Mouse (Mus musculus): ENCODE measurements around the gene Slc2a5. TPM values are rescaled to one million over a fixed set of nuclear protein-coding genes. Genes with fewer than 3 reads are reported as not detected.

Gene Slc2a5
- polyA plus RNA-seq, 1 experiment from 2014 or later = 0.76 TPM

DNA sequence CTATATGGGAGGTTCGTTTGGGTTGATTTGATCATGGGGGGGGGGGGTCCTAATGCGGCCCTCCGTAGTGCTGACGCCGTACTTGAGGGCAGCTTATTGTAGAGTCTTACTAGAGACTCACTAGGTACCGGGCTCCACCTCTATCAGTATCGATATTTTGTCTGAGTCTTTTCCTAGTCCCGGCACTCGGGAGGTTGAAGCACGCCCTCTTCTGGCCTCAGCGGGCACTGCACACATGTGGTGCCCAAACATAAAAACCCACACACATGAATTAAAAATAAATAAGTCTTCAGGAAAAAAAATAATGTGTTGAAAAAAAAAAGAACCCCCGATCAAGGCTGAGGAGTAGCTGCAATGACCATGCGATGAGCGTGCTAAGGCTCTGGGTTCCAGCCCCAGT, 54.9 kb downstream of the Slc2a5 start:
- Histone ChIP-seq H3K9ac (no peak overlapping the region), H3K4me2 (no peak overlapping the region), H3K4me1 (peaks cover 19% of the 10 kb centered on the region), H3K36me3 (no peaks in the 10 kb centered on the region), H3K4me3 (no peak overlapping the region), H3K9me3 (no peaks in the 10 kb centered on the region), H3K27me3 (no peaks in the 10 kb centered on the region), H3K27ac (no peak overlapping the region)
- WGBS = 92% methylated on average over 14 of the region's 14 CpGs
- no peak for ATAC-seq (ENCODE audit: insufficient number of reproducible peaks, insufficient read depth, low FRiP score, low TSS enrichment, low read depth)

- Histone ChIP-seq H3K27me3 (no peaks in the 10 kb centered on the region), H3K27ac (no peak overlapping the region), H3K9ac (no peak overlapping the region), H3K36me3 (no peaks in the 10 kb centered on the region), H3K4me1 (peaks cover 19% of the 10 kb centered on the region), H3K4me3 (no peak overlapping the region), H3K4me2 (peak overlapping the region; percentile 42), H3K9me3 (no peaks in the 10 kb centered on the region)
- no peak for ATAC-seq (ENCODE audit: insufficient number of reproducible peaks, insufficient read depth, low FRiP score, low TSS enrichment, low read depth)
- WGBS = 6% methylated on average over 7 of the region's 7 CpGs
Measured at GRCm38 (mm10) chr4:150176535-150176934, 57.5 kb downstream of the Slc2a5 start.

- no peaks in the 10 kb centered on the region for H3K9me3 ChIP-seq
- no peak overlapping the region for H3K4me2 ChIP-seq
- H3K9ac ChIP-seq = no peak overlapping the region
- no peak overlapping the region for H3K27ac ChIP-seq
- 40% methylated on average over 8 of the region's 8 CpGs for whole genome bisulfite sequencing
- peaks cover 19% of the 10 kb centered on the region for H3K4me1 ChIP-seq
- ATAC-seq (ENCODE audit: insufficient number of reproducible peaks, insufficient read depth, low FRiP score, low TSS enrichment, low read depth) = no peak
- H3K27me3 ChIP-seq = no peaks in the 10 kb centered on the region
- H3K4me3 ChIP-seq = no peak overlapping the region
- H3K36me3 ChIP-seq = no peaks in the 10 kb centered on the region
Measured at GRCm38 (mm10) chr4:150177122-150177521, 58.0 kb downstream of the Slc2a5 start.

DNA sequence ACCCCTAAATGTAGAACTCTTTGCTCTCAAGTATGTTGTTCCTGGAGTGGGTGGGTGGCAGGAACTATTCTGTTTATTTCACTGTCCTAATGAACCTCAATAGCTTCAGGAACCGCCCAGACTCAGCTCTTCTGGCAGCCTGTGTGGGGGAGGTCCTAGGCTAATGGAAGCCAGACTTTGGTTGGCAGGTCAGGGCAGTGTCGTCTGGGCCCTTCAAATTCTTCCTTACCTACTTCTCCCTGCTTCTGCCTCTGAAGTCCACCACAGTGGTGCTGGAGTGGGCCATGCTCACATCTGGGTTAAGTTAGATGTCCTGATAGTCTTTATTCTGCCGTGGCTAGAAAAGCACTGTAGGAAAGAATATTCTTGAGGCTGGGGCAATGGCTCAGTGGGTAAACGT, 59.0 kb downstream of the Slc2a5 start:
- Histone ChIP-seq H3K4me3 (no peak overlapping the region), H3K9ac (no peak overlapping the region), H3K4me2 (no peak overlapping the region), H3K9me3 (no peaks in the 10 kb centered on the region), H3K4me1 (peaks cover 19% of the 10 kb centered on the region), H3K27me3 (no peaks in the 10 kb centered on the region), H3K36me3 (no peaks in the 10 kb centered on the region), H3K27ac (peak overlapping the region; percentile 51)
- no peak for ATAC-seq (ENCODE audit: insufficient number of reproducible peaks, insufficient read depth, low FRiP score, low TSS enrichment, low read depth)
- whole genome bisulfite sequencing = 18% methylated on average over 4 of the region's 4 CpGs

DNA sequence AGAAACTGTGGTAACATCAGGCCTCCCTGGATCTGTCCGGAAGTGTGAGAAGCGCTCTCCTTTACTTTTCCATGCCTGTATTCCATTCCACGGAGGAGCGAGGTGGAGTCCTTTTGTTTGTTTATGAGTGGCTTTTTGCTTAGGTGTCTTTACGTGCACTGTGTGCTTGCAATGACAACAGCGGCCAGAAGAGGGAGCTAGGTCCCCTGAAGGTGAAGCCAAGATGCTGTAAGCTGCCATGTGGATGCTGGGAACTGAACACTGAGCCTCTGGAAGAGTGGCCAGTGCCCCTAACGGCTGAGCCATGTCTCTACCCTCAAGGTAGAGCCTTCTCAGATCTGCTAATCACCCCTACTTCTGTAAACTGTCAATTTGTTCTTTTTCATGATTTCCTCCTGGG, 62.2 kb downstream of the Slc2a5 start:
- ATAC-seq (ENCODE audit: insufficient number of reproducible peaks, insufficient read depth, low FRiP score, low TSS enrichment, low read depth) = no peak
- H3K4me3 ChIP-seq = no peak overlapping the region
- H3K27me3 ChIP-seq = no peaks in the 10 kb centered on the region
- H3K4me1 ChIP-seq = peaks cover 19% of the 10 kb centered on the region
- no peaks in the 10 kb centered on the region for H3K36me3 ChIP-seq
- no peaks in the 10 kb centered on the region for H3K9me3 ChIP-seq
- no peak overlapping the region for H3K9ac ChIP-seq
- 89% methylated on average over 7 of the region's 7 CpGs for WGBS
- no peak overlapping the region for H3K27ac ChIP-seq
- H3K4me2 ChIP-seq = no peak overlapping the region

- H3K9me3 ChIP-seq = no peaks in the 10 kb centered on the region
- WGBS = 49% methylated on average over 11 of the region's 11 CpGs
- no peak overlapping the region for H3K4me2 ChIP-seq
- H3K27me3 ChIP-seq = no peaks in the 10 kb centered on the region
- peak overlapping the region; percentile 16; the same call in 1 of the 2 replicates for H3K9ac ChIP-seq
- no peaks in the 10 kb centered on the region for H3K36me3 ChIP-seq
- no peak overlapping the region for H3K4me3 ChIP-seq
- H3K4me1 ChIP-seq = 0 out of 2 replicates have a peak, but pooled peaks cover 2% of the 10 kb centered on the region
- H3K27ac ChIP-seq = no peak overlapping the region
- no peak for ATAC-seq (ENCODE audit: insufficient number of reproducible peaks, insufficient read depth, low FRiP score, low TSS enrichment, low read depth)
Measured at GRCm38 (mm10) chr4:150188236-150188635, 69.2 kb downstream of the Slc2a5 start.

GRCm38 (mm10) chr4:150192199-150192598, 73.1 kb downstream of the Slc2a5 start:
- 78% methylated on average over 6 of the region's 6 CpGs for WGBS
- H3K4me1 ChIP-seq = 0 out of 2 replicates have a peak, but pooled peaks cover under 1% of the 10 kb centered on the region
- no peak overlapping the region for H3K4me2 ChIP-seq
- no peaks in the 10 kb centered on the region for H3K9me3 ChIP-seq
- no peaks in the 10 kb centered on the region for H3K27me3 ChIP-seq
- H3K36me3 ChIP-seq = no peaks in the 10 kb centered on the region
- H3K9ac ChIP-seq = no peak overlapping the region
- no peak overlapping the region for H3K27ac ChIP-seq
- no peak overlapping the region for H3K4me3 ChIP-seq
- ATAC-seq (ENCODE audit: insufficient number of reproducible peaks, insufficient read depth, low FRiP score, low TSS enrichment, low read depth) = no peak

Other genes with a start within 250 kb of the Slc2a5 start
- gene Spsb1, start 164.2 kb upstream of the Slc2a5 start, polyA plus RNA-seq (2015; fragmentation: Nextera tagmentation; extraction: Ambion mirVana) = 12.2 and 13.5 TPM in 2 replicates
- gene H6pd, start 110.3 kb upstream of the Slc2a5 start, polyA plus RNA-seq (2015; fragmentation: Nextera tagmentation; extraction: Ambion mirVana) = 7.0 and 8.0 TPM in 2 replicates
- gene Gpr157, start 31.9 kb upstream of the Slc2a5 start, polyA plus RNA-seq (2015; fragmentation: Nextera tagmentation; extraction: Ambion mirVana) = 1.3 and 1.5 TPM in 2 replicates
- not detected in 2 replicates for gene Slc2a7, start 29.7 kb downstream of the Slc2a5 start, polyA plus RNA-seq (2015; fragmentation: Nextera tagmentation; extraction: Ambion mirVana)
- 0.23 TPM in 1 of 2 replicates, not detected in the other for gene Car6, start 82.0 kb downstream of the Slc2a5 start, polyA plus RNA-seq (2015; fragmentation: Nextera tagmentation; extraction: Ambion mirVana)
- gene Eno1, start 117.4 kb downstream of the Slc2a5 start, polyA plus RNA-seq (2015; fragmentation: Nextera tagmentation; extraction: Ambion mirVana) = 1,290 and 1,439 TPM in 2 replicates
- gene Rere, start 162.4 kb downstream of the Slc2a5 start, polyA plus RNA-seq (2015; fragmentation: Nextera tagmentation; extraction: Ambion mirVana) = 23.3 and 26.3 TPM in 2 replicates

Measured in embryonic facial prominence, embryonic 13.5 days (tissue).